Mouse (Mus musculus) brown adipose tissue, adult 24 weeks (tissue): ENCODE results near the gene Rpl19. TPM values are rescaled to one million over a fixed set of nuclear protein-coding genes. Genes with fewer than 3 reads are reported as not detected.
A peak's percentile ranks its signal among the peaks of the same experiment; 100 is the strongest.

Source experiments
- H3K27ac ChIP-seq: fragments of 200-500 bp; replicated peaks from 2 replicates; pipeline ENCODE4 v1.5.1; 2012; ENCODE audit warnings: low read depth, mild to moderate bottlenecking, low read length
- H3K4me1 ChIP-seq: fragments of 200-500 bp; 2 replicates; pipeline ENCODE4 v1.6.1; 2012; ENCODE audit warnings: low read length, mixed read lengths; ENCODE audit not compliant: control insufficient read depth, insufficient read depth, insufficient read length
- H3K4me3 ChIP-seq: fragments of 200-500 bp; 2 replicates; pipeline ENCODE4 v1.5.1; 2012; ENCODE audit warnings: low read depth, mild to moderate bottlenecking, low read length, moderate library complexity; ENCODE audit not compliant: insufficient read depth
- polyA plus RNA-seq: library from polyadenylated mRNA; stranded (reverse); fragments of >200 nt; gene quantifications from 2 replicates; pipeline ENCODE4 v1.2.4, GENCODE M21; 2012; ENCODE audit not compliant: missing spikeins, insufficient read depth, insufficient read length

The Rpl19 gene
- polyA plus RNA-seq, 1 experiment, result 961 TPM

DNA sequence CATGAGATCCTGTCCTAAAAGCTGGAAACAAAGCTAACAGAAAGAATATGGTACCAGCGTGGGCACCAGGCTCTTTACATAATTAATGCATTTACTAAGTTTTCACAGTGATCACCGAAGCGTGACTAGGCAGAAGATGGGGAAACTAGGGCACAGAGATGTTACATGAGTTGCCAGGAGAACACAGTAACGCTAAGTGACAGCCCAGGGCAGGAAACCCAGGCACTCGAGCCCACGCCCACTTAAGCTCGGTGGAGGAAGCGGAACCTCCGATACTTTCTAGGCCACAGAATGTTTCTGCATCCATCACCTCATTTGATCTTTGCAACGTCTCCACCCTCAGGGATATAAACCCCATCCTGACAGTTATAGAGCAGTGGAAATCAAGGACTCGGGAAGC lies 18.4 kb upstream of the Rpl19 start:
- H3K4me1 ChIP-seq, result no peaks in the 10 kb centered on the region
- H3K27ac ChIP-seq, result no peak overlapping the region
- no peak overlapping the region for H3K4me3 ChIP-seq

DNA sequence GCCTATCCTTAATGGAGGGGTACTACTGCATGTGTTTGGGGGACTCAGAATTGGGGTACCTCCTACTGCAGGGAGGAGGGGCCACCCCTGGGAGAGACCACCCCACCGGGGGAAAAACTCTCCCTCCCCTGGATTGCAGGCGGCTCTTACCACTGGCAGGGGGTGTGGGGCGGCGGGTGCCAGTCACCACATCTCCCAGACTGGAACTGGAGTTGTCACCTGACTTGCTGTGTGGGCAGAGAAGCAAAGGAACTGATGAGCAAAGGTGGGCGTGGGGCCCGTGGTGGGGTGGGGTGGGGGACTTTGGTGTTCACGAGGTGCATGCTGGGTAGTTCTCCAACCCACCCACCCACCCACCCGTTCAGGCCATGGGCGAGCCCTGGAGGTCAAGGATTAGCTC lies 14.8 kb upstream of the Rpl19 start:
- Histone ChIP-seq H3K4me1 (no peaks in the 10 kb centered on the region), H3K27ac (no peak overlapping the region), H3K4me3 (no peak overlapping the region)

DNA sequence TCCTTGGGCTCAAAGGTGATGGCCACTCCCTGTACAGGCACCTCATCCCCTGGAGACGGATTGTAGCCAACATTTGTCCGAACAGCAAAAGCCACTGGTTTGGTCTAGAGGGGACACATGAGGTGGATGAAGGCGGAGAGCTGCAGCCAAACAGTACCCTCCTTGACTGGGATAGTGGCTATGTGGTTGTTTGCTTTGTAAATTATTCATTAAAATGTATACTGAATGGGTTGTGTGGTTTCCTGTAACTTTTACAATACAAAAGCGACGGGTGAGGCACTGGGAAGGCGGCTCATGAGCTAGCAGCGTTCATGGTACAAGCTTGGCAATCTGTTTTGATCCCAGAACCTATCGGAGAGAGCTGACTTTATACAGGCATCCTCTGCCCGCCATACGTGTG lies 13.7 kb upstream of the Rpl19 start:
- Histone ChIP-seq H3K27ac (no peak overlapping the region), H3K4me1 (no peaks in the 10 kb centered on the region), H3K4me3 (no peak overlapping the region)

DNA sequence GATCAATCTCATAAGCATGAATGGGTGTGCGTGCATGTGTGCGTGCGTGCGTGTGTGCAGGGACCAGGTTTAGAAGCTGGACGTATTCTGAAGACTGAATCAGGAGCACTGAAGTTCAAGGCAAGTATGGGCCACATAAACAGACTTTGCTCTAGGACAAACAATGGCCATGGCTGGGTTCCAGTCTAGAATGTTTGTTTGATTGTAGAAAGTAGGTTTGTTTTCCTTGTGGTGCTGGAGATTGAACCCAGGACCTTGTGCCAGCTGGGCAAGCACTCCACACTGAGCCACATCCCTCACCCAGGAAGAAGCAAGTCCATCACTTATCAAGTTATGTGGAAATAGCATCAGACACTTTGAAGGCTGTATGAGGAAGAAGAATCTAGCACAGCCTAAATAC lies 10.3 kb upstream of the Rpl19 start:
- Histone ChIP-seq H3K4me1 (no peaks in the 10 kb centered on the region), H3K4me3 (no peak overlapping the region), H3K27ac (no peak overlapping the region)

DNA sequence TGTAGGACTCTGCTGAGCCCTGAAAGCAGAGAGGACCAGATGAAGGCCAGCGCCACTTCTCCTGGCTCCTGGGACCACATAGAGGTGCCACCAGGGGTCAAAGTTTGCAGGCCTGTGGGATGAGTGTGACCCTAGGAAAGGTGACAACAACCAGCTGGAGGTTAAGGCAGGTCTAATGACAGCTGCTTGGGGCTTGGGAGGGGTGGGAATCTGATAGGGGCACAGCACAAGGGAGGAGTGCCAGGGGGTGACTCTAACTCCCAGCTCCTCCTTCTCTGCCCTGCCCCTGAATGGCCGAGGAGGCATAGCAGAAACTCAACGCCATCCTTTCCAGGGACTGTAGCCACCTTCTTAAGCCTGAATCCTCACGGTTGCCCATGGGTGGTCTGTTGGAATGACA lies 9.7 kb upstream of the Rpl19 start:
- 0 out of 2 replicates have a peak, but pooled peaks cover 4% of the 10 kb centered on the region for H3K4me1 ChIP-seq
- H3K27ac ChIP-seq, result no peak overlapping the region
- no peak overlapping the region for H3K4me3 ChIP-seq

DNA sequence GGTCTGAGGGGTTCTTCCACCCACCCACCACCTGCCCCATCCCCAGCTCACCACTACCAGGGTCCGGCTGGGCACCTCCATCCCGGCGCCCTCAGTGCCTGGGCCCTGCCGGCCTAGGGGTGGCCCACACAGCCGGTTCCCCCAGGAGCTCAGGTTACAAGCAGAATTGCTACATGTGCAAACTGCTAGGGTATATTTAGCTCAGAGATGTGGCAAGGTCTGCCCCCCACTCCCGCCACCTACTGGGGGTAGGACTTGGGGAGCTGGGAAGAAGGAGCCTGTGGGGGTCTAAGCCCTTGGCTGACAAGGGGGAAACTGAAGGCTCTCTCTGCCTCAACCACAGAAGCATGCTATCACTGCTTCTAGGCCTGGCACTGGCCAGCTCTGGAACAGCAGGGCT lies 8.3 kb upstream of the Rpl19 start:
- H3K4me1 ChIP-seq, result 0 out of 2 replicates have a peak, but pooled peaks cover 4% of the 10 kb centered on the region
- no peak overlapping the region for H3K27ac ChIP-seq
- no peak overlapping the region for H3K4me3 ChIP-seq

DNA sequence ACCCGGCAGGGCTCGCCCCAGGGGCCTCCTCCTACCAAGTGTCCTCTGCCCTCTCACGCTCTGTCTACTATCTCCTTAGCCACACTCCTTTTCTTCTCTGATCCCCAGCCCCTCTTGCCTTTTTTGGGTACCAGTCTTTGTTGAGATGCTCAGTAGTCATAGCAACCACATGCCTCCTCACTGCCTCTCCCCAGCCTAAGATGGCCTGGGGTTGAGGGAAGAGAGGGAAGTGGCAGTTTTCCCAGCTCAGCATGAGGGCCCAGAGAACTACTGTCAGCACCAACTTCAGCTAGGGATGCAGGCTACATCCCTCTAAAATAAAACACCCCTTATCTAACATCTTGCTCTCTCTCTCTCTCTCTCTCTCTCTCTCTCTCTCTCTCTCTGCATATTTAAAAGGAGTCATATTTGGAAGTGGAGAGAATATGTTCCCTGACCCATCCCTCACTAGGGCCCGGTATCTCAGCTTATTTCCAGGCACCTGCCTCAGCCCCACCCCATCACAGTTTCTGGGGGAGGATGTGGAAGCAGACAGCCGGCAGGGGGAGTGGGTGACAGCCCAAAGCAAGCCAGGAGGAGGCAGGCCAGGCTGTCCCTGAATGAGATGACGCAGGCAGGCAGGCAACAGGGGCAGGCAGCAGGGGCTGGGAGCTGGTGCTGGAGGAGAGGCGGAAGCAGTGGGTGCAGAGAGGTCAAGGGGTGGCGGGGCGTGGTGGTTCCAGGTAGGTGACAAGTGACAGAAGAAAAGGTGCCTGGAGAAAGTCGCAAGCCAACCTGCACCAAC lies 7.5 kb upstream of the Rpl19 start:
- no peak overlapping the region for H3K4me3 ChIP-seq

DNA sequence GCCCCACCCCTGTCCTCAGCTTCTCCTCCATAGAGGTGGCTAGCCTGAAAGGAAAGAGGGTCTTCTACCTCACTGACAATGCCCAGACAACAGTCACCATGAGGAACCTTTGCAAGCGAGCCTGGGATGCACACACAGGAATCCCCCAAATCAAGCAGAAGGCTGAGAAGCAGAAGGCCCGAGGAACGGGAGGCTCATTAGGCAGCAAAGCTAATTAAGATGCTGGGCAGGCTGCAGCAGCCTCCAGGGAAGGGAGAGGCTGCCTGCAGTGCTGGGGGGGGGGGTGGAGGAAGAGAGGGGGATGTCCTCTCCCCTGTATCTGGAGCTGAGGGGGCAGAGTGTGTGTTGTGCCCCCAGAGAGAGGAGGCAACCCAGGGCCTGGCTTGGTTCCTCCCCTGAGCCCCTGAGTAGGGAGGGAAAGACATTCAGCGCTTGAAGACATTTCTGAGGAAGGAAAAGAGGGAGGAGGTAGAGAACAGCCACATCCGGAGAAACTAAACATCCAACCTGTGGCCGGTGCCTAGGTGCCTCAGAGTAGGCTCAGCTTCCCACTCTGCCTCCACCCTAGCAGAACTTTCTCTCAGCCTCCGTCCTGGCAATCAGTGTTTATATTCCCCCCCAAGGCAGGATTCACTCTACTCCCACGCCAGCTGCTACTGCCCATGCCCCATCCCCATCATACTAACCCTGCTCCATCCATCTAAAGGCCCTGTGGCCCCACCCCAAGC lies 6.5 kb upstream of the Rpl19 start:
- H3K4me3 ChIP-seq, result no peak overlapping the region
- 0 out of 2 replicates have a peak, but pooled peaks cover 4% of the 10 kb centered on the region for H3K4me1 ChIP-seq
- H3K27ac ChIP-seq, result no peak overlapping the region

More for the DNA sequence above, 7.5 kb upstream of the Rpl19 start:
- Histone ChIP-seq H3K4me1 (0 out of 2 replicates have a peak, but pooled peaks cover 4% of the 10 kb centered on the region), H3K27ac (no peak overlapping the region)

DNA sequence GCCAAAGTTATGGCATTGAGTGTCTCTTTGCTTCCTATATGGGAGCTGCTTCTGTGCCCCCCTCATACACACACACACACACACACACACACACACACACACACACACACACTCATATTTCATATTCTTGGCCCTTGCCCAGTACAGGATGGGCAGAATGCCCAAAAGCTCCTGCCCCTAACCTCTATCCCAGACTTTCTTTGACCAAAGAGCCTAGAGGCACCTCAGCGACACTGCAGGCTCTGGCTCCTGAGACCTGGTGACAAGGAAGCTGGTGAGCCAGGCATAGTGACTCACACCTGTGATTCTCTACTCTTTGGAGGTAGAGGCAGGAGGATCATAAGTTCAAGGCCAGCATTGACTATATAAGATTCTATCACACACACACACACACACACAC lies 5.8 kb upstream of the Rpl19 start:
- H3K27ac ChIP-seq, result no peak overlapping the region
- H3K4me1 ChIP-seq, result 0 out of 2 replicates have a peak, but pooled peaks cover 4% of the 10 kb centered on the region
- no peak overlapping the region for H3K4me3 ChIP-seq

DNA sequence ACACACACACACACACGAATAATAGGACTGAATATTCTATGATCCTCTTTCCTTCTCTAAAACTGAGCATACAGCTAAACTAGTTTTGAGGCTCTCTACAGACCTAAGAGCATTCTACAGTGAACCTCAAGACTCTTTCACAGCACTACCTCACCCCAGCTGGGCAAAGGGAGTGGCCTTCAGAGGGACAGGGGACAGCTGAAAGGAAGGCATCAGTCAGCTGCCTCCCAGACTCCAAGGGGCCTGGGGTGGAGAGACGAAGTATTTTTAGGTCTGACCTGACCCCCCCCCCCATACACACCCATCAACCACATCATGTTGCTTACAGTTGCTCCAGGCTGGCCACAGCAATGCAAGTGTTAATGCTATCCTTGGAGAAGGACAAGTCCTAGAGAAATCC lies 5.4 kb upstream of the Rpl19 start:
- H3K27ac ChIP-seq, result no peak overlapping the region
- H3K4me3 ChIP-seq, result no peak overlapping the region
- H3K4me1 ChIP-seq, result peaks cover 6% of the 10 kb centered on the region; the same call in 1 of the 2 replicates

DNA sequence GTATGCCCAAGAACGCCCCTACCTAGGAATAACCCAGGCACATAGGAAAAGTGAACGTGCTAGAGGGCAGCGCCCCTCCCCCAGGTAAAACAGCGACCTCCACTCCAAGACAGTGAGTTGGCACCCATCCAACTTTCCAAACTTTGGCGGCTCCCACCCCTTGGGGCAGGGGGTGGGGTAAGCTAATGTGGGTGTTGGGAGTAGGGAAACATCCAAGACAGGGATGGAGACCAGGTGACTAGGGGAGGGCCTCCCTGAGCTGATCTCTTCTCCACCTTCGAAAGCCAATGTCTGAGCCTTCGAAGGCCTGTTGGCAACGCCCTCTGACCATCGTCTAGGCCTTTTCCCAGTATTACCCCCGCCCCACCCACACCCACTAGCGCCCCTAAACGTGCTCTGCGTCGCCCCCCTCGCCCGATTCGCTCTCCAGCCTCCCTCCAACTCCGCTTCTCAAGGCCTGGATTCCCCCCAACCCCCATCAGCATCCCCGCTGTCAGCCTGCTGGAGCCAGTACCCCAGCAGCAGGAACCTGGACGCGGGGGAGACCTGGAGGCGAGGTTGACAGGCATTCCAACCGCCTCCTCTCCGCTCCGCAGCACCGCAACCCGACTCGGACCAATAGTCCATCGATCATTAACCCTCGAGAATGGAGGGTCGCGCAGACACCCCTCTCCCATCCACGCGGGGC lies 4.8 kb upstream of the Rpl19 start:
- peak overlapping the region; percentile 66 for H3K4me3 ChIP-seq
- H3K27ac ChIP-seq, result no peak overlapping the region
- peaks cover 6% of the 10 kb centered on the region; the same call in 1 of the 2 replicates for H3K4me1 ChIP-seq

DNA sequence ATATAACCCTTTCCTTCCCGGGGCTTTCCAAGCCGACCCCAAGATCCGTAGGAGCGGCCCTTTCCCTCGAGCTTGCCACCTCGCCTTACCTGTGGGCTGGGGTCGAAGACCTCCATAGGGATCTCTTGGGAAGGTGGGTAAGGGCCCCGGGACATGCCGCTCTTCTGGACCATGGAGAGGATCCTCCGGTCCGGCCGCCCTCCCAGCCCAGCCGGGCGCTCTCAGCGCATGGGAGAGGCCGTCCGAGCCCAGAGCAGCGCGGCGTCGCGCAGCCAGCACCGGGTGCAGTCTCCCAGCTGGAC lies 4.3 kb upstream of the Rpl19 start:
- Histone ChIP-seq H3K27ac (no peak overlapping the region), H3K4me1 (peaks cover 6% of the 10 kb centered on the region; the same call in 1 of the 2 replicates), H3K4me3 (peak overlapping the region; percentile 66)

DNA sequence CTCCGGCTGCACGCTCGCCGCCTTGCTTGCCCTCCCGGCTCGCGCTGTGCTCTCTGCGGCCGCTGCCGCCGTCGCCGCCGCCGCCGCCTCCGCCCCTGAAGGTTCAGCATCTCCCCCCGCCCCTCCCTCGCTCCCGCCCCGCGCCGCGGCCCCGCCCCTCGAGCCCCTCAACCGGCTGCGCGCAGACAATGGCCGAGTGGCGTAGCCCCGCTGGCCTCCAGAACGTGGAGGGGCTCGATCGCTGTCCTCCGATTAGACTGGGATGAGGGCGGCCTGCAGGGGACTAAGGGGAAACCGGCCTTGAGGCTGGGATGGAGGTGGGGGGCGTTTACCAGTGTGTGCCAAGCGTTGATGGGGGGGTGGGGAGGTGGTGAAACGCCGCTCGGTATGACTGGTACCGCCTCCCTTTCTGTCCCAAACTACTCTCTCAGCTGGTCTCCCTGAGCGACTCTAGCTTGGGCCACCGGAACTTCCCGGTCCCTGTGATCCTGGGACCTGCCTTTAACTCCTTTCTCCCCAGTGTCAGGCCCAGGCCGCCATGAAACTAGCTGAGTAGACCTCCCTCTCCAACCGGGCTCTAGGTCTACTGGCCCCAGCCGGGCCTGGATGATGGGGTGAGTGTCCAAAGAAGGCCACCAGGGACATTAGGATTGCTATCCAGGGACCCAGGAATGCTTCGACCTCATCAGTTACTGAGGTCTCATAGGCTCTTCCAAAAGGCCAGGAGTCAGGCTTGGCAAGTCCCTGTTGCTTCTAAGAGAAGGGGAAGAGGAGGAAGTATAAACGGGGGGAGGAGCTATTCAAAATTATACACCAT lies 3.7 kb upstream of the Rpl19 start, which contains the start of gene Cacnb1:
Cacnb1 (minus strand) TSS at position 480 of the 817 bp plus-strand sequence.
- Histone ChIP-seq H3K4me3 (peak within 1 kb of the TSS; percentile 66), H3K4me1 (peaks cover 6% of the 10 kb centered on the region; the same call in 1 of the 2 replicates), H3K27ac (0 out of 2 replicates have a peak within 1 kb of the TSS, but pooled peaks have one; percentile 32)

DNA sequence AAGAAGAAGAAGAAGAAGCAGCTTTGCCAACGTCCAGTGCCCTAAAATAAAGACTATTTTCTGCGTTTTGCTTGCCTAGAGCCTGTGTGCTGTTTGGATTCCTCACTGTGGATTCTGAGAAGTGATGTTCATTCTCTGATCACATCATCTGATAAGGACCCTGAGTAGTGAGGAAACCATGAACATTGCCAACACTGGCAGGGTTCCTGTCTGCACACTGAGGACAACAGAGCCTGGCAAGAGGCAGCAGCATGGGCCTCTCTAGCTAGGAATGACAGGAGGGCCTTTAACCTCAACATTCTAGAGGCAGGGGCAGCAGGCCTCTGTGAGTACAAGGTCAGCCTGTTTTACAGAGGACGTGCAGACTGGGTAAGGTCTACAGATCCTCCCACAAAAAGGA lies 2.0 kb upstream of the Rpl19 start:
- Histone ChIP-seq H3K4me1 (peaks cover 6% of the 10 kb centered on the region; the same call in 1 of the 2 replicates), H3K4me3 (no peak overlapping the region), H3K27ac (no peak overlapping the region)

DNA sequence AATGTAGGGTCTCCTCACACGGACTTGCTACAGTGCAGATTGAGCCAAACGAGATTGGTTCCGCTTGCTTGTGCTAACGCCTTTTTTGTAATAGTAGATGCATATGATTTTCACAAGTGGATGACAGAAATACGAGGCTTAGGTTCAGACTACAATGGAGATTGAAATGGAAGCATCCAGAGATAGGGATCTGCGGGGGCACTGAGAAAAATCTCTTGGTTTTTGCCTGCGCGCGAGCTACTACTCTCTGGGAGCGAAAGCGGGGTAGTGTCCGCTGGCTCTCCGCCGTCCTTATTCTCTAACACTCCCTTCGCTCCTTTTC lies 301 bp upstream of the Rpl19 start:
- H3K27ac ChIP-seq, result peak overlapping the region; percentile 91
- peak overlapping the region; percentile 74 for H3K4me3 ChIP-seq
- H3K4me1 ChIP-seq, result peaks cover 5% of the 10 kb centered on the region; the same call in 1 of the 2 replicates
